Mouse (Mus musculus) thymus, adult 2 months (tissue): ENCODE measurements around the gene Fkbp9. TPM values are rescaled to one million over a fixed set of nuclear protein-coding genes. Genes with fewer than 3 reads are reported as not detected.

Source experiments
- DNase-seq: peaks from one replicate; pipeline ENCODE4 v3.0.0; 2021
- H3K27ac ChIP-seq: fragments of 200-500 bp; 2 replicates; pipeline ENCODE4 v1.5.1; 2012; ENCODE audit warnings: low read length, control low read depth; ENCODE audit not compliant: control insufficient read depth, insufficient read depth
- H3K27me3 ChIP-seq: fragments of 200-500 bp; 2 replicates; pipeline ENCODE4 v1.6.1; 2012; ENCODE audit warnings: mild to moderate bottlenecking, low read length, moderate library complexity, mixed read lengths; ENCODE audit not compliant: control insufficient read depth, insufficient read depth
- H3K36me3 ChIP-seq: fragments of 200-500 bp; 2 replicates; pipeline ENCODE4 v1.6.1; 2012; ENCODE audit warnings: mild to moderate bottlenecking, low read length, moderate library complexity; ENCODE audit not compliant: control insufficient read depth, insufficient read depth
- H3K4me1 ChIP-seq: fragments of 200-500 bp; replicated peaks from 2 replicates; pipeline ENCODE4 v1.6.1; 2012; ENCODE audit warnings: low read length; ENCODE audit not compliant: control insufficient read depth, insufficient read depth
- H3K4me3 ChIP-seq: fragments of 200-500 bp; 2 replicates; pipeline ENCODE4 v1.5.1; 2012; ENCODE audit warnings: mild to moderate bottlenecking, low read length, control low read depth, moderate library complexity; ENCODE audit not compliant: control insufficient read depth, insufficient read depth
- CTCF ChIP-seq: fragments of 200-500 bp; IDR thresholded peaks from 2 replicates; pipeline ENCODE4 v1.5.1; 2012; ENCODE audit warnings: mild to moderate bottlenecking, control low read depth, low read length, moderate library complexity, borderline replicate concordance; ENCODE audit not compliant: control insufficient read depth, poor library complexity, insufficient read depth; ENCODE audit errors: extremely low read depth
- POLR2A ChIP-seq: fragments of 200-500 bp; IDR thresholded peaks from 2 replicates; pipeline ENCODE4 v1.6.1; 2012; ENCODE audit warnings: mild to moderate bottlenecking, low read length, control low read depth, moderate library complexity; ENCODE audit not compliant: control insufficient read depth, poor library complexity, insufficient read depth; ENCODE audit errors: extremely low read depth
- WGBS: fragments of 180-500 bp; shearing (Covaris S2); methylation state at CpG from one replicate; pipeline ENCODE4 v1.1.7; 2018; 5-methylcytosine and 5-hydroxymethylcytosine counted together
- polyA plus RNA-seq: library from polyadenylated mRNA; depleted of rRNA; stranded (reverse); fragments of >200 nt; gene quantifications from 2 replicates; pipeline ENCODE4 v1.2.3, GENCODE M21; 2012

Fkbp9 gene
- polyA plus RNA-seq, 1 experiment: 11.1 TPM

- H3K27ac ChIP-seq: no peak overlapping the region
- no peak for DNase-seq
- H3K27me3 ChIP-seq: no peaks in the 10 kb centered on the region
Observed at GRCm38 (mm10) chr6:56876870-56877269, 45.0 kb downstream of the Fkbp9 start.

DNA sequence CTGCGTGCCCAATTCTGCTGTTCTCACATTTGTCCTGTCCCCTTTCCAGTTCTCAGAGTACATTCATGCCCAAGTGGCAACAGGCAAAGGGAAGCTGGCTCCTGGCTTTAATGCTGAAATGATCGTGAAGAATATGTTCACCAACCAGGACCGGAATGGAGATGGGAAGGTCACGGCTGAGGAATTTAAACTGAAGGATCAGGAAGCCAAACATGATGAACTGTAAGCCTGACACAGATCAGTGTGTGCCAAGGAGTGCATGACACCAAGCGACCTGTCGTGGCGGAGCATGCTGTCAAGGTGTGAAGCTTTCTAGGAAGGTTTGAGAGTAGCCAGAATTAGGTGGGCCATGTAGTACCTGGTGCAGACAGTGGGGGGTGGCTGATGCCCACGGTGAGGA lies 46.1 kb downstream of the Fkbp9 start:
- Histone ChIP-seq H3K4me3 (no peak overlapping the region), H3K27me3 (no peaks in the 10 kb centered on the region), H3K27ac (no peak overlapping the region), H3K4me1 (peaks cover 4% of the 10 kb centered on the region; the same call in 1 of the 2 replicates), H3K36me3 (peaks cover 14% of the 10 kb centered on the region; the same call in 1 of the 2 replicates)
- no peak for TF ChIP-seq POLR2A
- TF ChIP-seq CTCF: no peak
- WGBS: 94% methylated on average over 8 of the region's 8 CpGs
- no peak for DNase-seq

More at GRCm38 (mm10) chr6:56876870-56877269, 45.0 kb downstream of the Fkbp9 start:
- Histone ChIP-seq H3K4me3 (no peak overlapping the region), H3K4me1 (peaks cover 4% of the 10 kb centered on the region; the same call in 1 of the 2 replicates), H3K36me3 (0 out of 2 replicates have a peak, but pooled peaks cover 5% of the 10 kb centered on the region)
- TF ChIP-seq POLR2A (no peak), CTCF (no peak)
- WGBS: 82% methylated on average over 4 of the region's 4 CpGs

GRCm38 (mm10) chr6:56879352-56879955 lies 47.6 kb downstream of the Fkbp9 start:
- no peak for TF ChIP-seq CTCF
- TF ChIP-seq POLR2A: no peak
- Histone ChIP-seq H3K27ac (no peak overlapping the region), H3K27me3 (no peaks in the 10 kb centered on the region), H3K4me3 (no peak overlapping the region), H3K4me1 (peaks cover 4% of the 10 kb centered on the region; the same call in 1 of the 2 replicates), H3K36me3 (peaks cover 14% of the 10 kb centered on the region; the same call in 1 of the 2 replicates)
- 32% methylated on average over 1 of the region's 1 CpGs for WGBS
- no peak for DNase-seq

- Histone ChIP-seq H3K27ac (no peak overlapping the region), H3K4me3 (no peak overlapping the region), H3K4me1 (no peaks in the 10 kb centered on the region), H3K27me3 (no peaks in the 10 kb centered on the region), H3K36me3 (peaks cover 20% of the 10 kb centered on the region)
- TF ChIP-seq POLR2A (no peak), CTCF (no peak)
- no peak for DNase-seq
- WGBS: 96% methylated on average over 6 of the region's 6 CpGs
Observed at GRCm38 (mm10) chr6:56888561-56888960, 56.7 kb downstream of the Fkbp9 start.

DNA sequence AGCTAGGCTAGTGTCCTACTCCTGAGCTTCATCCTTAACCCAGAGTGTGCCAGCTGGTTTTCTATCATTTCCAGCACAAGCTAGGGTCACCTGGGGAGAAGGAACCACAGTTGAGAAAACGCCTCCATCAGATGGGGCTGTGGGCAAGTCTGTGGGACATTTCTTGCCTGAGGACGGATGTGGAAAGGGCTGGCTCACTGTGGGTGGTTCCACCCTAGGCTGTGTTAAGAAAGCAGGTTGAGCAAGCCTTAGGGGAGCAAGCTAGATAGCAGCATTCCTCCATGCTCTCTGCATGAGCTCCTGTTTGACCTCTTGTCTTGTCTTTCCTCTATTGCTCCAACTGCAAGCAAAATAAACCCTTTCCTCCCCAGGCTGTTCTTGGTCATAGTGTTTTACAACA lies 58.9 kb downstream of the Fkbp9 start:
- peaks cover 20% of the 10 kb centered on the region for H3K36me3 ChIP-seq
- TF ChIP-seq CTCF: no peak
- DNase-seq: no peak
- no peaks in the 10 kb centered on the region for H3K27me3 ChIP-seq
- no peak overlapping the region for H3K4me3 ChIP-seq
- 88% methylated on average over 2 of the region's 2 CpGs for WGBS
- no peaks in the 10 kb centered on the region for H3K4me1 ChIP-seq
- no peak overlapping the region for H3K27ac ChIP-seq

DNA sequence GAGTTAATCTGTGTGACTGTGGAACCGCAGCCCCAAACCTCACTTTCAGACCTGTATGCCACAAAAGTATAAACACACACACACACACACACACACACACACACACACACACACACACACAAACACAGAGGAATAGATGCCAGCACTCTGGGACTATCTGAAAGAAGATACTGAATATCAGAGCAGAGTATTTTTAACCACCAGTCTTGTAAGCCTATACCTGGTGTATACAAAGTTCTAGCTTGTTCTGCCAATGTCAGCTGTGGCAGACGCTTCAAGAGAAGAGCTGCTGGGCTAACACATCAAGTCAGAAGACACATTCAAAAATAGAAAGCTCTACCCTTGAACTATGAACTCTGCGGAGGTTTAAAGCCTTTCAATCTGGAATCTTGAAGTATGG lies 67.7 kb downstream of the Fkbp9 start:
- H3K4me3 ChIP-seq: no peak overlapping the region
- DNase-seq: no peak
- H3K4me1 ChIP-seq: peaks cover 4% of the 10 kb centered on the region; the same call in 1 of the 2 replicates
- TF ChIP-seq POLR2A (no peak), CTCF (no peak)
- no peaks in the 10 kb centered on the region for H3K36me3 ChIP-seq
- H3K27me3 ChIP-seq: no peaks in the 10 kb centered on the region
- WGBS: 77% methylated on average over 3 of the region's 3 CpGs
- H3K27ac ChIP-seq: no peak overlapping the region
